In the genomic region with DNA sequence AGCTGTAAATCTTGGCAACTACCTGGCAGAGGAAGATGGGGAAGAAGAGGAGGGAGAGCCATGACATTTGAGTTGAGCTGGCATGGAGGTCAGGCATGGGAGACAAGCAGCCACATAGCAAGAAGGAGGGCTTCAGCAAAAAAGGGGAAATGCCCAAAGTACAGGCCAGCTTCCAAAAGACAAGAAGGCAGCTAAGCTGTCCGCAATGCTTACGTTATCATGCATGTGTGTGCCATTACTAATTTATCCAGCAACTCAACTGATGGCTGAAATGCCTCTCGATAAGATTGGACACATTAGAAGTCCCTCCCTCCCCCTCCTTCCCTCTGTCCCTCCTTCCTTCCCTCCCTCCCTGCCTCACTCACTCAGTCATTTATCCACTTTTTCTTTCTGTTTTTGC, we compare ENCODE assay signal across 27 mouse cellular contexts.
"Had no signal": no experiment of that assay in that cellular context is flagged by ENCODE, and none has a peak within 500 bp of the region (broad histone marks: within the 10 kb centered on the region; RNA-seq: fewer than 3 reads in every experiment).

No protein-coding gene starts in this region.

- H3K9me3 ChIP-seq: embryonic facial prominence, embryonic 10.5 days; embryonic facial prominence, embryonic 12.5 days; embryonic facial prominence, embryonic 13.5 days; embryonic facial prominence, embryonic 15.5 days; forebrain, embryonic 10.5 days; forebrain, embryonic 12.5 days; forebrain, embryonic 13.5 days; forebrain, embryonic 15.5 days; heart, embryonic 10.5 days had no signal

- ATAC-seq: forebrain, embryonic 13.5 days; forebrain, embryonic 15.5 days; forebrain, embryonic 16.5 days; forebrain, postnatal 0 days had no signal

- DNase-seq: cerebellum, adult 9-10 months; cerebellum, adult 9-11 months; cerebellum, postnatal 10 days; cerebellum, postnatal 14 days; cerebellum, postnatal 25 days; cerebellum, postnatal 36 days; embryo, embryonic 11 days; forebrain, postnatal 0 days; gastrocnemius, adult 2 months; gastrocnemius, postnatal 10 days; gastrocnemius, postnatal 14 days; gastrocnemius, postnatal 25 days; gastrocnemius, postnatal 36 days; heart, adult 11 months; heart, adult 18-20 months; heart, adult 2 months had no signal

- H3K9ac ChIP-seq: embryonic facial prominence, embryonic 12.5 days; embryonic facial prominence, embryonic 13.5 days; embryonic facial prominence, embryonic 15.5 days; forebrain, embryonic 12.5 days; forebrain, embryonic 13.5 days; forebrain, embryonic 15.5 days; forebrain, postnatal 0 days had no signal

- H3K4me3 ChIP-seq: embryonic facial prominence, embryonic 10.5 days; embryonic facial prominence, embryonic 12.5 days; embryonic facial prominence, embryonic 13.5 days; embryonic facial prominence, embryonic 15.5 days; erythroblast, embryonic 14.5 days; forebrain, embryonic 10.5 days; forebrain, embryonic 12.5 days; forebrain, embryonic 13.5 days; forebrain, embryonic 15.5 days; gastrocnemius, adult 2 months; heart, adult 2 months; heart, embryonic 10.5 days had no signal

- H3K27ac ChIP-seq: embryonic facial prominence, embryonic 10.5 days; embryonic facial prominence, embryonic 12.5 days; embryonic facial prominence, embryonic 13.5 days; embryonic facial prominence, embryonic 15.5 days; forebrain, embryonic 10.5 days; forebrain, embryonic 12.5 days; forebrain, embryonic 13.5 days; forebrain, embryonic 15.5 days; gastrocnemius, adult 2 months; heart, adult 2 months; heart, embryonic 10.5 days had no signal

- H3K27me3 ChIP-seq: embryonic facial prominence, embryonic 15.5 days; forebrain, embryonic 15.5 days had no signal

- H3K4me1 ChIP-seq: embryonic facial prominence, embryonic 12.5 days; embryonic facial prominence, embryonic 13.5 days; embryonic facial prominence, embryonic 15.5 days; forebrain, embryonic 13.5 days; forebrain, embryonic 15.5 days had no signal

- H3K36me3 ChIP-seq: embryonic facial prominence, embryonic 10.5 days; embryonic facial prominence, embryonic 12.5 days; embryonic facial prominence, embryonic 13.5 days; embryonic facial prominence, embryonic 15.5 days; forebrain, embryonic 10.5 days; forebrain, embryonic 12.5 days; forebrain, embryonic 15.5 days; heart, embryonic 10.5 days had no signal

- H3K4me2 ChIP-seq: embryonic facial prominence, embryonic 12.5 days; embryonic facial prominence, embryonic 13.5 days; embryonic facial prominence, embryonic 15.5 days; forebrain, embryonic 12.5 days; forebrain, embryonic 13.5 days; forebrain, embryonic 15.5 days had no signal
